Mouse (Mus musculus) urinary bladder, postnatal 14 days (tissue): ENCODE measurements around the gene Olfr555.
"Not testable (repeated sequence)": the region's sequence is repeated elsewhere in the genome, so short reads cannot be mapped to it uniquely, and the experiment has no call there.

Experiments used
- DNase-seq: peaks from one replicate; pipeline ENCODE4 v3.0.0; 2021; ENCODE audit warnings: low spot score

Olfr555 gene

GRCm38 (mm10) chr7:102658523-102658922 is at the start of gene Olfr555:
Gene Olfr555, plus strand, starts transcription at chr7:102658823.
- no peak for DNase-seq

GRCm38 (mm10) chr7:102618118-102618517 is 40.5 kb upstream of the Olfr555 start, which contains the start of gene Olfr553:
Gene Olfr553, minus strand, starts transcription at chr7:102618218.
- no peak for DNase-seq

GRCm38 (mm10) chr7:102619608-102620007 is 39.0 kb upstream of the Olfr555 start:
- DNase-seq: no peak

GRCm38 (mm10) chr7:102620368-102620767 is 38.3 kb upstream of the Olfr555 start:
- not testable (repeated sequence) for DNase-seq

GRCm38 (mm10) chr7:102636665-102637064 is 22.0 kb upstream of the Olfr555 start:
- peak; percentile 50 for DNase-seq

GRCm38 (mm10) chr7:102638132-102638531 is 20.5 kb upstream of the Olfr555 start, which contains the start of gene Olfr554:
Gene Olfr554, plus strand, starts transcription at chr7:102638432.
- DNase-seq: no peak

GRCm38 (mm10) chr7:102644945-102645344 is 13.7 kb upstream of the Olfr555 start:
- not testable (repeated sequence) for DNase-seq

- DNase-seq: no peak
These were observed 6.0 kb downstream of the Olfr555 start, which contains the start of gene Olfr556 for GRCm38 (mm10) chr7:102664599-102664998. Gene Olfr556, plus strand, starts transcription at chr7:102664899.

GRCm38 (mm10) chr7:102665378-102665777 is 6.8 kb downstream of the Olfr555 start:
- no peak for DNase-seq

GRCm38 (mm10) chr7:102676225-102676624 is 17.6 kb downstream of the Olfr555 start:
- DNase-seq: no peak

GRCm38 (mm10) chr7:102681916-102682315 is 23.3 kb downstream of the Olfr555 start:
- no peak for DNase-seq

GRCm38 (mm10) chr7:102686944-102687501 is 28.4 kb downstream of the Olfr555 start, which contains the start of gene Trim68:
Gene Trim68, minus strand, starts transcription at chr7:102687327.
- peak; percentile 93 for DNase-seq

- peak; percentile 29 for DNase-seq
These were observed 36.9 kb downstream of the Olfr555 start, which contains the start of gene Olfr557 for GRCm38 (mm10) chr7:102695358-102696125. Gene Olfr557, plus strand, starts transcription at chr7:102695910.

GRCm38 (mm10) chr7:102698461-102698860 is 39.8 kb downstream of the Olfr555 start:
- DNase-seq: no peak

GRCm38 (mm10) chr7:102701915-102702314 is 43.3 kb downstream of the Olfr555 start, which contains the start of gene Olfr558:
Gene Olfr558, plus strand, starts transcription at chr7:102702215.
- no peak for DNase-seq
